Mouse (Mus musculus) lung, adult 2 months (tissue): ENCODE measurements at regions not wholly inside any gene's neighbourhood (a gene's known extent, or its start where the extent isn't known, plus 50 kb on each side); places are given as distances from the start of the nearest gene placed in this dataset.

Experiments used
- CTCF ChIP-seq: fragments of 200-500 bp; IDR thresholded peaks from 2 replicates; pipeline ENCODE4 v1.5.1; 2011; ENCODE audit warnings: mild to moderate bottlenecking, low read length, control low read depth; ENCODE audit not compliant: insufficient read depth
- POLR2A ChIP-seq: fragments of 200-500 bp; IDR thresholded peaks from 2 replicates; pipeline ENCODE4 v1.6.1; 2011; ENCODE audit warnings: low read depth, mild to moderate bottlenecking, control low read depth, low read length, borderline replicate concordance; ENCODE audit errors: extremely low read depth

- TF ChIP-seq CTCF (no peak), POLR2A (no peak)
Measured at GRCm38 (mm10) chr4:8987544-8988344, 748.9 kb upstream of the Car8 start.
